Mouse (Mus musculus): ENCODE results near the gene Plekhj1. TPM values are rescaled to one million over a fixed set of nuclear protein-coding genes. Genes with fewer than 3 reads are reported as not detected.

The Plekhj1 gene
- polyA plus RNA-seq, 1 experiment from 2014 or later = 114 TPM

GRCm38 (mm10) chr10:80761821-80762220 is 36.6 kb downstream of the Plekhj1 start:
- WGBS = 62% methylated on average over 3 of the region's 3 CpGs
- no peaks in the 10 kb centered on the region for H3K9me3 ChIP-seq (replicated peaks; ENCODE audit: control insufficient read depth, low read length)

GRCm38 (mm10) chr10:80760596-80761524 is 37.6 kb downstream of the Plekhj1 start:
- H3K27me3 ChIP-seq (ENCODE audit: control insufficient read depth, insufficient read depth, low read length) = no peaks in the 10 kb centered on the region
- no peak overlapping the region for H3K4me2 ChIP-seq (ENCODE audit: low read depth, low read length)
- no peak for ATAC-seq (ENCODE audit: insufficient read depth, low FRiP score)
- H3K4me1 ChIP-seq (ENCODE audit: control insufficient read depth, insufficient read depth, low read length) = peaks cover 44% of the 10 kb centered on the region
- no peak overlapping the region; the same call in 1 of the 2 replicates for H3K9ac ChIP-seq (ENCODE audit: low read length)
- WGBS = 71% methylated on average over 4 of the region's 4 CpGs
- 0 out of 2 replicates have a peak, but pooled peaks cover 8% of the 10 kb centered on the region for H3K36me3 ChIP-seq (ENCODE audit: control insufficient read depth, insufficient read depth, low read length)
- no peaks in the 10 kb centered on the region for H3K9me3 ChIP-seq (replicated peaks; ENCODE audit: control insufficient read depth, low read length)
- no peak overlapping the region; the same call in 1 of the 2 replicates for H3K27ac ChIP-seq (ENCODE audit: low read length)
- no peak overlapping the region for H3K4me3 ChIP-seq (replicated peaks; ENCODE audit: low read length)

More at GRCm38 (mm10) chr10:80761821-80762220, 36.6 kb downstream of the Plekhj1 start:
- 0 out of 2 replicates have a peak, but pooled peaks cover 12% of the 10 kb centered on the region for H3K36me3 ChIP-seq (ENCODE audit: control insufficient read depth, insufficient read depth, low read length)
- H3K4me2 ChIP-seq (ENCODE audit: low read depth, low read length) = no peak overlapping the region
- H3K27ac ChIP-seq (ENCODE audit: low read length) = no peak overlapping the region
- no peak overlapping the region for H3K9ac ChIP-seq (ENCODE audit: low read length)
- H3K4me1 ChIP-seq (ENCODE audit: control insufficient read depth, insufficient read depth, low read length) = peaks cover 37% of the 10 kb centered on the region
- no peaks in the 10 kb centered on the region for H3K27me3 ChIP-seq (ENCODE audit: control insufficient read depth, insufficient read depth, low read length)
- ATAC-seq (ENCODE audit: insufficient read depth, low FRiP score) = no peak
- H3K4me3 ChIP-seq (replicated peaks; ENCODE audit: low read length) = no peak overlapping the region

- Histone ChIP-seq H3K9ac (ENCODE audit: low read length) (no peak overlapping the region), H3K9me3 (replicated peaks; ENCODE audit: control insufficient read depth, low read length) (no peaks in the 10 kb centered on the region), H3K4me3 (replicated peaks; ENCODE audit: low read length) (no peak overlapping the region), H3K27me3 (ENCODE audit: control insufficient read depth, insufficient read depth, low read length) (no peaks in the 10 kb centered on the region), H3K27ac (ENCODE audit: low read length) (no peak overlapping the region), H3K36me3 (ENCODE audit: control insufficient read depth, insufficient read depth, low read length) (no peaks in the 10 kb centered on the region), H3K4me1 (ENCODE audit: control insufficient read depth, insufficient read depth, low read length) (peaks cover 46% of the 10 kb centered on the region), H3K4me2 (ENCODE audit: low read depth, low read length) (no peak overlapping the region)
- ATAC-seq (ENCODE audit: insufficient read depth, low FRiP score) = no peak
- 65% methylated on average over 7 of the region's 7 CpGs for WGBS
Measured at GRCm38 (mm10) chr10:80758651-80759050, 39.8 kb downstream of the Plekhj1 start.

- no peak overlapping the region for H3K9ac ChIP-seq (ENCODE audit: low read length)
- no peak overlapping the region; the same call in 1 of the 2 replicates for H3K4me2 ChIP-seq (ENCODE audit: low read depth, low read length)
- ATAC-seq (ENCODE audit: insufficient read depth, low FRiP score) = no peak
- 34% methylated on average over 5 of the region's 5 CpGs for WGBS
- H3K36me3 ChIP-seq (ENCODE audit: control insufficient read depth, insufficient read depth, low read length) = no peaks in the 10 kb centered on the region
- H3K4me3 ChIP-seq (replicated peaks; ENCODE audit: low read length) = no peak overlapping the region
- H3K27ac ChIP-seq (ENCODE audit: low read length) = no peak overlapping the region
- H3K9me3 ChIP-seq (replicated peaks; ENCODE audit: control insufficient read depth, low read length) = no peaks in the 10 kb centered on the region
- H3K27me3 ChIP-seq (ENCODE audit: control insufficient read depth, insufficient read depth, low read length) = no peaks in the 10 kb centered on the region
- peaks cover 46% of the 10 kb centered on the region for H3K4me1 ChIP-seq (ENCODE audit: control insufficient read depth, insufficient read depth, low read length)
Measured at GRCm38 (mm10) chr10:80757717-80758116, 40.7 kb downstream of the Plekhj1 start.

GRCm38 (mm10) chr10:80756967-80757366 is 41.5 kb downstream of the Plekhj1 start:
- H3K27ac ChIP-seq (ENCODE audit: low read length) = no peak overlapping the region
- no peaks in the 10 kb centered on the region for H3K36me3 ChIP-seq (ENCODE audit: control insufficient read depth, insufficient read depth, low read length)
- H3K4me3 ChIP-seq (replicated peaks; ENCODE audit: low read length) = no peak overlapping the region
- peak overlapping the region; percentile 98 for H3K4me2 ChIP-seq (ENCODE audit: low read depth, low read length)
- H3K9ac ChIP-seq (ENCODE audit: low read length) = peak overlapping the region; percentile 95
- 61% methylated on average over 4 of the region's 4 CpGs for WGBS
- H3K4me1 ChIP-seq (ENCODE audit: control insufficient read depth, insufficient read depth, low read length) = peaks cover 54% of the 10 kb centered on the region
- no peak for ATAC-seq (ENCODE audit: insufficient read depth, low FRiP score)
- no peaks in the 10 kb centered on the region for H3K27me3 ChIP-seq (ENCODE audit: control insufficient read depth, insufficient read depth, low read length)
- H3K9me3 ChIP-seq (replicated peaks; ENCODE audit: control insufficient read depth, low read length) = no peaks in the 10 kb centered on the region

- Histone ChIP-seq H3K4me2 (ENCODE audit: low read depth, low read length) (peak overlapping the region; percentile 98), H3K9me3 (replicated peaks; ENCODE audit: control insufficient read depth, low read length) (no peaks in the 10 kb centered on the region), H3K36me3 (ENCODE audit: control insufficient read depth, insufficient read depth, low read length) (no peaks in the 10 kb centered on the region), H3K27me3 (ENCODE audit: control insufficient read depth, insufficient read depth, low read length) (no peaks in the 10 kb centered on the region), H3K4me1 (ENCODE audit: control insufficient read depth, insufficient read depth, low read length) (peaks cover 54% of the 10 kb centered on the region), H3K27ac (ENCODE audit: low read length) (no peak overlapping the region), H3K4me3 (replicated peaks; ENCODE audit: low read length) (peak overlapping the region; percentile 92), H3K9ac (ENCODE audit: low read length) (peak overlapping the region; percentile 95)
- ATAC-seq (ENCODE audit: insufficient read depth, low FRiP score) = no peak
- WGBS = 62% methylated on average over 2 of the region's 2 CpGs
Measured at GRCm38 (mm10) chr10:80756509-80756908, 41.9 kb downstream of the Plekhj1 start.

- peak overlapping the region; percentile 95 for H3K9ac ChIP-seq (ENCODE audit: low read length)
- H3K4me3 ChIP-seq (replicated peaks; ENCODE audit: low read length) = peak overlapping the region; percentile 92
- H3K4me2 ChIP-seq (ENCODE audit: low read depth, low read length) = peak overlapping the region; percentile 98
- H3K27ac ChIP-seq (ENCODE audit: low read length) = no peak overlapping the region
- peaks cover 50% of the 10 kb centered on the region for H3K4me1 ChIP-seq (ENCODE audit: control insufficient read depth, insufficient read depth, low read length)
- no peaks in the 10 kb centered on the region for H3K36me3 ChIP-seq (ENCODE audit: control insufficient read depth, insufficient read depth, low read length)
- H3K9me3 ChIP-seq (replicated peaks; ENCODE audit: control insufficient read depth, low read length) = no peaks in the 10 kb centered on the region
- H3K27me3 ChIP-seq (ENCODE audit: control insufficient read depth, insufficient read depth, low read length) = no peaks in the 10 kb centered on the region
- WGBS = 21% methylated on average over 3 of the region's 3 CpGs
- ATAC-seq (ENCODE audit: insufficient read depth, low FRiP score) = no peak
Measured at GRCm38 (mm10) chr10:80756099-80756498, 42.3 kb downstream of the Plekhj1 start.

- WGBS = under 1% methylated on average over 72 of the region's 75 CpGs
- H3K4me3 ChIP-seq (replicated peaks; ENCODE audit: low read length) = peak overlapping the region; percentile 92
- H3K4me2 ChIP-seq (ENCODE audit: low read depth, low read length) = peak overlapping the region; percentile 98
- ATAC-seq (ENCODE audit: insufficient read depth, low FRiP score) = no peak
- H3K27me3 ChIP-seq (ENCODE audit: control insufficient read depth, insufficient read depth, low read length) = no peaks in the 10 kb centered on the region
- H3K4me1 ChIP-seq (ENCODE audit: control insufficient read depth, insufficient read depth, low read length) = peaks cover 47% of the 10 kb centered on the region
- H3K9ac ChIP-seq (ENCODE audit: low read length) = peak overlapping the region; percentile 95
- H3K9me3 ChIP-seq (replicated peaks; ENCODE audit: control insufficient read depth, low read length) = no peaks in the 10 kb centered on the region
- H3K27ac ChIP-seq (ENCODE audit: low read length) = peak overlapping the region; percentile 62
- H3K36me3 ChIP-seq (ENCODE audit: control insufficient read depth, insufficient read depth, low read length) = no peaks in the 10 kb centered on the region
Measured at GRCm38 (mm10) chr10:80755291-80756015, 43.0 kb downstream of the Plekhj1 start.
